Mouse (Mus musculus): ENCODE data around the gene Zfp148. TPM values are rescaled to one million over a fixed set of nuclear protein-coding genes. Genes with fewer than 3 reads are reported as not detected.
A peak's percentile ranks its signal among the peaks of the same experiment; 100 is the strongest.

Gene Zfp148
- polyA plus RNA-seq, 1 experiment from 2014 or later: 49.2 TPM

DNA sequence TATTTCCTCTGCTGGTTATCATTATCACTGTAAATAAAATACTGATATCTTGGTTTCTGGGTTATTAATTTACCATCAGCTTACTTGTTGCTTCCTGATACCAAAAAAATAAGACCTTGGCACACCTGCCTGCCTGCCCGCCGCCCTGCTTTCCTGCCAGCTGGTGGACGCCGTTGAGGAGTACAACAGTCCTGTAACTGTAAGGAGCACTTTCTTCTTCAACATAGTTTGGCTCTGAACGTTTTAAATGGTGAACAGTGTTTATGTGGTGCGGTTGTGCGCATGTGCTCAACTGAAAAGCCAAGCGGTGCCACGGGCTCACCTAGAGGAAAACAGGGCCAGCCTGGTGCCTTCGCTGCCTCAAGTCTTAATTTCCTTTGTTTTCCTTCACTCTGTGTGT lies 142.9 kb downstream of the Zfp148 start:
- no peak overlapping the region for H3K4me3 ChIP-seq
- DNase-seq (ENCODE audit: low spot score): no peak
- no peaks in the 10 kb centered on the region for H3K9me3 ChIP-seq (replicated peaks)
- H3K36me3 ChIP-seq: no peaks in the 10 kb centered on the region
- H3K27me3 ChIP-seq (ENCODE audit: low read depth, poor library complexity, severe bottlenecking): no peaks in the 10 kb centered on the region
- 88% methylated on average over 10 of the region's 10 CpGs for WGBS
- peaks cover 5% of the 10 kb centered on the region for H3K4me1 ChIP-seq
- no peak overlapping the region for H3K27ac ChIP-seq

DNA sequence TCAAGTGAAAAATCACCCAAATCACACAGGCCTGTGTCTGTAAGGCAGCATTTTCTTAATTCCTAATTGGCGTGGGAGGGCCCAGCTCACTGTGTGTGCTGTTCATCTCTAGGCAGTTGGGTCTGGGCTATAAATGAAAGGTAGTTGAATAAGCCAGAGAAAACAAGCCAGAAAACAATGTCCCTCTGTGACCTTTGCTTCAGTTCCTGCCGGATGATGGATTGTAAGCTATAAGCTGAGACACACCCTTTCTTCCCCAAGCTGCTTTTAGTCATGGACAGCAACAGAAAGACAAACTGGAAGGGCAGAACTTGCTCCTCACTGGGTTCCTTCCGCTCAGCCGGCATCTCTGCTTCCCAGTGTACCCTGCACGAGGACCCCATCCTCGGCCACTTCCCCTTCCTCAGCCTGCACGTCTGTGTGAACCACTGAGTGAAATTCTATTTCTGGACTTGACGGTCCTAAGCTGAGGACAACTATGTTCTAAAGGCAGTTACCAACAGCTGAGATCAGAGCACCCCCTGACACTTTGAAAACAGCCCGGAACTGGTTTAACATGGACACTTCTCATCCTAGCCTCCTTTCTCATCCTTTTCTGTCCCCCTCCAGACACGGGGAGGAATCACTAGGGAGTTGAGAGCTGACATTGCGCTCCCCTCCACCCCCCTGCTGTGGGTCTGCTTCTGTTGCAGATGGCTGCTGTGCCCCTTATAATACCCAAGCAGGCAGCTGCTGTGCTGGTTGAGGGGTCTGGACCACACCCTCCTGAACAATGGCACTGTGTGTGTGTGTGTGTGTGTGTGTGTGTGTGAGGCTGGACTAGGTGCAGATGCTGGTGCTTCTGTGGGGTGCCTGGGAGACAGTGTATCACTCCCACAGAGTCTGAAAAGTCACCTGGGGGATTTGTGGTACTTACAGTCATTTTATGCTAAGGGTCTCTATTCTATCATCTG lies 149.1 kb downstream of the Zfp148 start:
- DNase-seq (ENCODE audit: low spot score): no peak
- H3K27ac ChIP-seq: peak overlapping the region; percentile 64
- 79% methylated on average over 11 of the region's 11 CpGs for WGBS

DNA sequence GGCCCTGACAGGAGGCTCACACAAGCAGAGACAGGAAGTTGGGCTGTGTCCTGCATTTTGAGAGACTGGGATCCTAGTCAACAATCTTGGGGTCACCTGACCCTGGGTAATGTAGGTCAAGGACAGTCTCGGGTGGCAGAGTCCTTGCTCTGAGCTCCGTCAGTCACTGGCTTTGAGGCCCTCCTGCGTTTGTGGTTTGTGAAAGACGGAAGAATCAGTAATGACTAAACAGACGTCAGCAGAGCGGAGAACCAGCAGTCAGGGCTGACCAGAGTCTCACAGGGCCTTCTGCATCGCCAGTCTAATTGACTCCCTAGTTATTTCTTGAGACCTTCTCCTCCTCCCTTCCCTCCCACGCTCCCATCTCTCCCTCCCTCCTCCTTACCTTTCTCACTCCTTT lies 150.5 kb downstream of the Zfp148 start:
- no peak for DNase-seq (ENCODE audit: low spot score)
- no peaks in the 10 kb centered on the region for H3K9me3 ChIP-seq (replicated peaks)
- H3K36me3 ChIP-seq: no peaks in the 10 kb centered on the region
- WGBS: 84% methylated on average over 8 of the region's 8 CpGs
- H3K27ac ChIP-seq: no peak overlapping the region
- no peak overlapping the region for H3K4me3 ChIP-seq
- peaks cover 21% of the 10 kb centered on the region for H3K4me1 ChIP-seq
- no peaks in the 10 kb centered on the region for H3K27me3 ChIP-seq (ENCODE audit: low read depth, poor library complexity, severe bottlenecking)

More for the DNA sequence above, 149.1 kb downstream of the Zfp148 start:
- no peaks in the 10 kb centered on the region for H3K9me3 ChIP-seq (replicated peaks)
- H3K4me1 ChIP-seq: peaks cover 21% of the 10 kb centered on the region
- H3K27me3 ChIP-seq (ENCODE audit: low read depth, poor library complexity, severe bottlenecking): no peaks in the 10 kb centered on the region
- H3K4me3 ChIP-seq: no peak overlapping the region
- H3K36me3 ChIP-seq: no peaks in the 10 kb centered on the region

DNA sequence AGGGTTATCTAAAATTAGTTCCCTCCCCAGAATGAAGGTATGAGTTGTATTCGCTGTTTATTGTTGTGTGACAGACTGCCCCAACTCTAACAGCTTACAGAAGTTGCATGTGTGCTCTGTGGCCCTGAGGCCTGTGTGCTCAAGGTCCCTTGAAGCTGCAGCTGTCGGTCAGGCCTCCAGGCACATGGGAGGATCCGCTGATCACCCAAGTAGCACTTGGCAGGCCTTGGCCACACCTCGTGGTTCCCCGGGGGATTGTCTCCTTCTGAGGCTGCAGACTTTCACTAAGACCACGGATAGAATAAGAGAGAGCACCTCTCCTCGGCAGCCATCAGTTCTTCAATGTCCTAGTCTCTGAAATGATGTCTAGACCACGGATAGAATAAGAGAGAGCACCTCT lies 155.8 kb downstream of the Zfp148 start:
- Histone ChIP-seq H3K9me3 (replicated peaks) (no peaks in the 10 kb centered on the region), H3K4me1 (no peaks in the 10 kb centered on the region), H3K36me3 (no peaks in the 10 kb centered on the region), H3K27ac (no peak overlapping the region), H3K27me3 (ENCODE audit: low read depth, poor library complexity, severe bottlenecking) (no peaks in the 10 kb centered on the region), H3K4me3 (no peak overlapping the region)
- DNase-seq (ENCODE audit: low spot score): no peak
- WGBS: 79% methylated on average over 8 of the region's 8 CpGs

DNA sequence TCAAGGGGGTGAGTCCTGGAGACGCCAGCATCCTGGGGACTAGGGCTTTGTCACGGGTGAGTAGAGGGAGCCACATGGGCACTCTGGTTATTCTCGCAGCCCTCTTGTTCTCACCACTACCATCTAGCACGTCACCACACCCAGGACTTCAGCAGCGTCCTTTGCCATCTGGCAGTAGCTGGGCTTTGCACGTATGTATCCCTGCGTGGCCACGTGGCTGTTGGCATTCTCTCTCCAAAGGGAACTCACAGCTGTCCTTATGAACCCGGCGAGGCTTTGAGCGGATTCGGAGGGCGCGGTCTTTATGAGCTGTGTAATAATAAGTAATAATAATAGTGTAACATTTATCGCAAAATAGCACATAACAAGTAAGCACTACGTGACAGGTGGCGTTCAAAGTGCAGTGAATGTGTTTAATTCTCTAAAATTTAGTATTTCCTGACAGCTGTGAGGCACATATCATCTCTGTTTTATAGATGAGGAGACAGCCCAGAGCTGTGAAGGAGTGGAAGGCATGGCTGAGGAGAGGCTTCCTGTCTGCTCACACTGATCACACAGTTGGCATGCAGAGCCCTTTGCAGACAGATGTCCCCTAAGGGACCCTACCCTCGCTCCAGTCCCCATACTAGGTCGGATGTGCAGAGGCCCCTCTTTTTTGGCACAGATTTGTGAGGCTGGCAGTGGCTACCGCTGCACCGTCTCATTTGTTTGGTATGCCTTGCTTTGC lies 157.0 kb downstream of the Zfp148 start:
- DNase-seq (ENCODE audit: low spot score): no peak
- no peak overlapping the region for H3K4me3 ChIP-seq
- no peak overlapping the region for H3K27ac ChIP-seq
- WGBS: 90% methylated on average over 21 of the region's 21 CpGs
- no peaks in the 10 kb centered on the region for H3K4me1 ChIP-seq
- H3K27me3 ChIP-seq (ENCODE audit: low read depth, poor library complexity, severe bottlenecking): no peaks in the 10 kb centered on the region
- no peaks in the 10 kb centered on the region for H3K9me3 ChIP-seq (replicated peaks)
- no peaks in the 10 kb centered on the region for H3K36me3 ChIP-seq

DNA sequence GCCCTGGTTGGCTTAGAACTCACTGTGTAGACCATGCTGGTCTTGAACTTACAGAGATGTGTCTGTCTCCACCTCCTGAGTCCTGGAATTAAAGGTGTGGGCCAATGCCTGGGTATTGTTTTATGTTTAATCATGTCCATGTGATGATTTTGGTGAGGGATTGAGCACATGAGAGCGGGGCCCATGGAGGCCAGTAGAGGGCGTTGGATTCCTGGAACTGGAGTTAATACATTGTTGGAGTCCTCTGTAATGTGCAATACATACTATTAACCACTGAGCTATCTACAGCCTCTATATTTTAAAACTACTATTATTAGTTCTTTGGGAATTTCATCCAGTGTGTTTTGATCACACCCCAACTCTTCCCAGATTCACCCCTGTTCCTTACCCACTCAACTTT lies 163.7 kb downstream of the Zfp148 start:
- Histone ChIP-seq H3K36me3 (no peaks in the 10 kb centered on the region), H3K27me3 (ENCODE audit: low read depth, poor library complexity, severe bottlenecking) (no peaks in the 10 kb centered on the region), H3K9me3 (replicated peaks) (no peaks in the 10 kb centered on the region), H3K27ac (no peak overlapping the region), H3K4me1 (no peaks in the 10 kb centered on the region), H3K4me3 (no peak overlapping the region)
- DNase-seq (ENCODE audit: low spot score): no peak
- 97% methylated on average over 2 of the region's 2 CpGs for WGBS

DNA sequence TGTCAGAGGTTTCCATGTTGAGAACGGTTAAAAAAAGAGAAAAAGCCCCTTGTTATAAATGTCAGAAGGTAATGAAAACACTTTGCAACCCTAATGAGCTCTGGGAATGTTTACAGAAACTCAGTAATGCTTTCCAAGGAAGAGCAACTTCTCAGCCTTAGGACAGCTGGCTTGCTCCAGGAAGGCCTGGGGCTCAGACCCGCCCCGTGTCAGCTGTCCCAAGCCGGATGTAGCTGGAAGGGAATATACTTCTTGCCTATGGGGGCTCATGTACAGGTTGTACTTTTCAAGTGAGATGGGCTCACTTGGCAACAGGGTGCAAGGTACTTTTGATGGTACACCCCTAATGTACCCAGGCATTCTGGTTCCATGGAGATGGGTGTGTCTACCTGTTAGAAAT lies 164.9 kb downstream of the Zfp148 start:
- Histone ChIP-seq H3K27ac (no peak overlapping the region), H3K4me3 (no peak overlapping the region), H3K9me3 (replicated peaks) (no peaks in the 10 kb centered on the region), H3K4me1 (no peaks in the 10 kb centered on the region), H3K27me3 (ENCODE audit: low read depth, poor library complexity, severe bottlenecking) (no peaks in the 10 kb centered on the region), H3K36me3 (no peaks in the 10 kb centered on the region)
- WGBS: 88% methylated on average over 4 of the region's 4 CpGs
- no peak for DNase-seq (ENCODE audit: low spot score)

DNA sequence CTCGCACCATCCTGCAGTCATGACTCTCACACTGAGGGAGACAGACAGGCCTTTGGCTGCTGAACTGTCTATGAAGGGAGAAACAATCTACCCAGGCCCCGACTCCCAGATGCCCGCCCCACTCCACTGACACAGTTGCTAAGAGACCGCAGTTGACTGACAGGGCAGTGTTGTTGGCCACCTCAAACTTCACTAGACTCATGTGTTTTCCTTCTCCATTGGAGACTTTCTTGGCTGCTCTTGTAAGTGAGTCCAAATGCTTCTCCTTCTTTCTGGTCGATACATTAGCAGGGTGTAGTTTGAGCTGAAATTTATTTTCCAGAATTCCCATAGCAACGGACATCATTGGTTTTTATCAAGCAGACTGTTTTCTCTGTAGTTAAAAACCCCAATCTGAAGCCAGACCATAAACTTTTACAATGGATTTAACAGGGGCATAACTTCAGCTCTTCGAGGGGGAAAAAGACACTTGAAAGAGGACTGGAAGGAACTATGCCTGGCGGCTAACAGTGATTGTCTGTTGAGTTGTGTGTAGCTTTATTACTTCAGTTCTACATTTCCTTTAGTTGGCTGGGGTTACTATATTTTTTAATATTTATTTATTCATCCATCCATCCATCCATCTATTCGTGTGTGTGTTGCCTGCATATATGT lies 173.2 kb downstream of the Zfp148 start:
- no peak for DNase-seq (ENCODE audit: low spot score)
- Histone ChIP-seq H3K9me3 (replicated peaks) (no peaks in the 10 kb centered on the region), H3K36me3 (no peaks in the 10 kb centered on the region), H3K27me3 (ENCODE audit: low read depth, poor library complexity, severe bottlenecking) (no peaks in the 10 kb centered on the region), H3K4me3 (no peak overlapping the region), H3K4me1 (peaks cover 10% of the 10 kb centered on the region; the same call in 1 of the 2 replicates), H3K27ac (no peak overlapping the region)
- WGBS: 66% methylated on average over 9 of the region's 9 CpGs

Other genes with a start within 250 kb of the Zfp148 start
- gene Osbpl11, start 195.8 kb upstream of the Zfp148 start, polyA plus RNA-seq (2016; fragmentation: Nextera tagmentation; extraction: Ambion mirVana): 22.0 and 24.8 TPM in 2 replicates
- gene Snx4, start 129.4 kb upstream of the Zfp148 start, polyA plus RNA-seq (2016; fragmentation: Nextera tagmentation; extraction: Ambion mirVana): 62.0 and 67.5 TPM in 2 replicates
- 0.44 and 0.60 TPM in 2 replicates for gene Slc12a8, start 136.5 kb downstream of the Zfp148 start, polyA plus RNA-seq (2016; fragmentation: Nextera tagmentation; extraction: Ambion mirVana)

Measured in limb, embryonic 10.5 days (tissue).